Mouse (Mus musculus) urinary bladder, postnatal 14 days (tissue): Measurements from ENCODE around the gene Susd3.

Experiments used
- DNase-seq: peaks from one replicate; pipeline ENCODE4 v3.0.0; 2021; ENCODE audit warnings: low spot score

The Susd3 gene

GRCm38 (mm10) chr13:49186798-49187287, 61.7 kb downstream of the Susd3 start:
- no peak for DNase-seq

- peak; percentile 34 for DNase-seq
Measured at GRCm38 (mm10) chr13:49183646-49184045, 64.9 kb downstream of the Susd3 start.

- DNase-seq = no peak
Measured at GRCm38 (mm10) chr13:49183161-49183560, 65.3 kb downstream of the Susd3 start.

- no peak for DNase-seq
Measured at GRCm38 (mm10) chr13:49181411-49181984, 67.0 kb downstream of the Susd3 start.

- no peak for DNase-seq
Measured at GRCm38 (mm10) chr13:49180691-49181090, 67.8 kb downstream of the Susd3 start.
